Mouse (Mus musculus): ENCODE data around the gene Hnrnpu. TPM values are rescaled to one million over a fixed set of nuclear protein-coding genes. Genes with fewer than 3 reads are reported as not detected.
A peak's percentile ranks its signal among the peaks of the same experiment; 100 is the strongest.
"Not testable (repeated sequence)": the region's sequence is repeated elsewhere in the genome, so short reads cannot be mapped to it uniquely, and the experiment has no call there.

The Hnrnpu gene
- 100 to 1,000 TPM; 475 to 530 TPM for total RNA-seq (2021)
- long read RNA-seq, experiment 1, full-length matches to known transcripts, result 175 of 198 reads
- long read RNA-seq, experiment 1, partial matches to known transcripts, result 10 of 198 reads
- long read RNA-seq, experiment 1, other reads (novel, unspliced or antisense), result 13 of 198 reads
- long read RNA-seq, experiment 2, full-length matches to known transcripts, result 815 of 917 reads
- long read RNA-seq, experiment 2, partial matches to known transcripts, result 29 of 917 reads
- long read RNA-seq, experiment 2, other reads (novel, unspliced or antisense), result 73 of 917 reads

- peak; percentile 92 to 95 for DNase-seq (ENCODE audit: low spot score in 2 of 2)
These were observed at the start of gene Hnrnpu for GRCm38 (mm10) chr1:178337551-178338317. Hnrnpu (minus strand) TSS chr1:178337797.

DNA sequence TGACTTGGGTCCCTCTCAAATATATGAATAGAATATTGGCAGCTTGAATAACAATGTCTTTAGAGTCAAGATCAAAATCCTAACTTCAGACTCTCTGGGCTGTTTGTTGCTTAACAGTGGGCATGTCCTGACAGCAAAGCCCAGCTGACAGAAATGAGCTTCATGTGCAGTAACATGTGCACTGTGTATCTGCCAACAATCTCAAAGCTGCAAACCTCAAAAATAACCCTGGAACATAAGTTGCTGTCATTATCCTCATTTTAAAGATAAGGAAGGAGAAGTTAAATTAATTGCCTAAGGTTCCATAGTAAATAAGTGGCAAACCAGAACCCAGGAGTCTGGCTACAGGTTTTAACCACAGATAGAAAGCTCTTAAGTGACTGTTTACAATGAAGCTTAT is 44.6 kb upstream of the Hnrnpu start:
- DNase-seq (ENCODE audit: low spot score in 2 of 2), result no peak

GRCm38 (mm10) chr1:178379224-178379623 is 41.6 kb upstream of the Hnrnpu start:
- DNase-seq (ENCODE audit: low spot score in 2 of 2), result no peak

DNA sequence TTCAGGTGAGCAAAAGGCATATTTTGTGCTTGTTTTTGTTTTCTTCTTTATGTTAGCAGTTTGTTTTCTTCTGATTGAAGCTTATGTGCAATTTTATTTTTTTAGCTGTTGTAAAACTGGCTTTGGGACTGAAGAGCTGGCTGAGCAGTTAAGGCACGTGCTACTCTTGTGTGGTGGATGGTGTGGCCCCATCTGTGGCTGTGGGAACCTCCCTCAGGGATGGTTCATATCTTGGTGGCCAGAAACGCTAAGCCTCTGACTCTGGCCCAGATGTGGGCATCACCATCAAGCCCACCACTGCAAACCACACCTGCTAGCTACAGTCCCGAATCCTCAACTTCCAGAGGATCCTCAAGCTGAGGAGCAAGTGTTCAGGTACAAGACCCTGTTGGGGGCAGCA is 40.5 kb upstream of the Hnrnpu start:
- DNase-seq (ENCODE audit: low spot score in 2 of 2), result no peak

DNA sequence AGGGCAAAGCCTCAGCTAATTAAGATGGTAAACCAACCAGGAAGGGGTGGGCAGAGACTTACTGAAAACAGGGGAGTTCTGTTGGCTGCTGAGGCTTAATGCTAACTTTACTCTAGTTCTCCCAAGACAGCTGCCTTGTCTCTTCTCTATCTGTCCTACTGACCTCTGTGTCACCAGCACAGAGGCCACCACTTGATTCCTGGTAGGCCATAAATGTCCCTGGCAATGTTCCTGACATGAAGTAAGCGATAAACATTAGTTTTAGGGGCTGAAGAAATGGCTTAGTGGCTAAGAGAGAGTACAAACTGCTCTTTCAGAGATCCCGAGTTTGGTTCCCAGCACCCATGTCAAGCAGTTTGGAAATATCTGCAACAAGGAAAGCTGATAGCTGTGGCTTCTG is 39.3 kb upstream of the Hnrnpu start:
- DNase-seq (ENCODE audit: low spot score in 2 of 2), result no peak

GRCm38 (mm10) chr1:178376061-178376460 is 38.5 kb upstream of the Hnrnpu start:
- DNase-seq (ENCODE audit: low spot score in 2 of 2), result no peak

GRCm38 (mm10) chr1:178375381-178375780 is 37.8 kb upstream of the Hnrnpu start:
- DNase-seq (ENCODE audit: low spot score in 2 of 2), result no peak

GRCm38 (mm10) chr1:178372681-178373080 is 35.1 kb upstream of the Hnrnpu start:
- no peak for DNase-seq (ENCODE audit: low spot score in 2 of 2)

DNA sequence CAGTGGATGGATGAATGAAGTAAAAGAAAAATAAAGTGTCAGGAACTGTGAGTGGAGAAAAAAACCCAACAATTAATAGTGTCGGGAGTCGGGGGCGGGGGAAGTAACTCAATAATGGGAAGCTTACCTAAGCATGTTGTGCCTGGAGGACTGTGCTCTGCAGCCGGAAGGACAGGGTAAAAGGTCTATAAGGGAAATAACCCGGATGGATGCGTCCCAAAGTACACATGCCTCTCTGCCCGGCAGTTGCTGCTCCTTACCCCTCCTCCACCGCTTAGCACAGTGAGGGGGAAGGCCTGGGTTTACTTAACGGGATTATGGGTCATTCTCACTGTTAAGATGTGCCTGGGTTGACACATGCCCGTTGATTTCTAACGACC is 31.7 kb upstream of the Hnrnpu start:
- DNase-seq (ENCODE audit: low spot score in 2 of 2), result peak in 1 of 2 experiments; percentile 29

DNA sequence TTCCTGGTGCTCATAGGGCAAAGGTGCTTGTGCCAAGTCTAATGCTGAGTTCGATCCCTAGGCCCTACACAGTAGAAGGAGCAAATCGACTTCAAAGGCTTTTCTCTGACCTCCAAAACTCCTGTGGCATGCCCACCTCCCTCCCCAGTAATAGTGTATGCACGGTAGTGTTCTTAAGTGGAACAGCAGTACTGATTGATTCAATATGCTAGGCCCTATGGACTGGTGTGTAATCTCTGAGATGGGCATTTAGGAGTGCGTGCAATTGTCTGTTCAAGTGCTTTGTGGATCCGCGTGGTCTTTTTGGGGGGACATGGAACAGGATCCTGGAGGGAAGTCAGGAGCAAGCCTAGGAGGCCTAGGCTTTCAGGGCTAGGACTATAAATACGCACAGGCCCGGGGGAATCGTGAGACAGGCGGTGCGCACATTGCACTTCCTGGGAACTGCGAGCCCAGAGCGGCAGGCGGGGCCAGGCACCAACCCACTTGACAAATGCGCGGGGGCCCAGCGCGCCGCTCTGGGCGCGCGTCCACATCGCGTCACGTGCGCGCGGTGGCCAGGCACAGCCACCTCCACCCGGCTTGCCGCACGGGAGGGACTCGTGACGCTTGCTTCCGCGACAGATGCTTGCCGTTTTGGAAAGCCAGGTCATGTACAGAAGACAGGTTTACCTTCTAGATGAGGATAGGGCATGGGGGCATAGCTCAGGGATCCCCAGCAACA is 31.1 kb upstream of the Hnrnpu start:
- DNase-seq (ENCODE audit: low spot score in 2 of 2), result peak; percentile 76 to 79

DNA sequence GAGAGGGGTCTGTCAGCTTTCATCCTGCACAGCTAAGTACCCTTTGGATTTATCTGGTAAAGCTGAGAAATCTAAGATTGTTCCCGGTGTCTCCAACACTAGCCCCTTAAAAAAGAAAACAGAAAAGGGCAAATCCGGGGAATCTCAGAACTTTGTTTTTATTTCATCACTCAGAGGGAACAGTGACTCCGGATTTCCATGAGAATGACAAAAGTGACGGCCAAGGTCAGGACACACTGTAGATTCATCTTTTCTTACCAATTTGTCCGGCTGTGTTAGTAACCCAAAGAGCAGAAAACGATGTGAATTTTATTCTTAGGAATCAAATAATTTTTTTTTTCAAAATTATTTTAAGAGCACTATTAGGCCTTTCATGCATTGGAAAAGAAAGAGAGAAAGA is 30.5 kb upstream of the Hnrnpu start:
- DNase-seq (ENCODE audit: low spot score in 2 of 2), result no peak

DNA sequence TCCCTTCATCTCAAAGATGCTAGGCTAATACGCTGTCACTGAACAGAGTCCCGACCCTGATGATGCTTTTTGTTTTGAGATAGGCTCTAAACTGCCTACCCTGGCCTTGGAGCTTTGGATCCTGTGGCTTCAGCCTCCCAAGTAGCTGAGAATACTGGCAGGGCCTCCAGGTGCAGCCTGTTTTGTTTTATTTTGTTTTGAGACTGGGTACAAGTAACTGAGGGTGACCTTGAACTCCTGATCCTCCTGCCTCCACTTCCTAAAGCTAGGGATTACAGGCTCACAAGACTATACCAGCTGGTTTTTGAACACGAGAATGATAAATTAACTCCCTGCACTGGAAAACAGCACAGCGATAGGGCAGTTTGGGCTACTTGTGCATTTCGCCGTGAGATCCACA is 27.6 kb upstream of the Hnrnpu start:
- DNase-seq (ENCODE audit: low spot score in 2 of 2), result no peak

DNA sequence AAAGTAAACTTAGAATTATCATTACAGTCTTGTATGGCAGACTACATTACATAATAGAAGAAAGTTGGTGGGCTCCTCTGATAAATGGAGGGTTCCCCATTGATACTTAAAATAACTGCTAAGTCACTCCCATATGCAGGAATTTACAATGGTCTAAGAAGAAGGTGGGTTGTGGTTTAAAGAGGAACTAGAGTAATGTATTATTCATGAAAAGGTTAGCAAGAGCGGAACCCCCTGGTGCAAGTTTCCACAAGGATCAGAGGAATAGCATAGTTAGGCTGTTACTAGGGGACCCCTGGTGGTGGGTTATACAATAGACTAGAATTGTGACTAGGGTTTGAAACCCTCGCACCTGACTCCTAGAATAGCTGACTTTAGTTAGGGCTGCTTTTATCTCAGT is 23.1 kb upstream of the Hnrnpu start:
- no peak for DNase-seq (ENCODE audit: low spot score in 2 of 2)

DNA sequence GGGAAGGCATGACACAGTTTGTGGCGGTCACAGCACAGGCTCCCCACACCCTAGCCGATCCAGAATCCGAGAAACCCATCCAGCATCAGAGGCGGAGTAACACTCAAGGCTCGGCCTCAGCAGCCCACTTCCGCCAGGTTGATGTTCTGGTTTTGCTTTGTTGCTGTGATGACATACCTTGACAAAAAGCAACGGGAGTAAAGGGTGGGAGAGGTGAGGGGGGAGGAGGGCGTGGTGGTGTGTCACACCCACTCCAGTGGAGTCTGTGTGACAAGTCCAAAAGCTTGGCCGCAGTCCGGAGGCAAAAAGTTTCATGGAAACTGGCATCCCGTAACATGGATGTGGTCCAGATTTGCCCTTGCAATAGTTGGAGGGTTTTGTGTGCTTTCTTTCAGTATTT is 22.7 kb upstream of the Hnrnpu start:
- DNase-seq (ENCODE audit: low spot score in 2 of 2), result no peak

- no peak for DNase-seq (ENCODE audit: low spot score in 2 of 2)
These were observed 20.4 kb upstream of the Hnrnpu start for GRCm38 (mm10) chr1:178357776-178358710.

- DNase-seq (ENCODE audit: low spot score in 2 of 2), result no peak
These were observed 17.0 kb upstream of the Hnrnpu start for GRCm38 (mm10) chr1:178354576-178354975.

GRCm38 (mm10) chr1:178351643-178352042 is 14.0 kb upstream of the Hnrnpu start:
- DNase-seq (ENCODE audit: low spot score in 2 of 2), result no peak

DNA sequence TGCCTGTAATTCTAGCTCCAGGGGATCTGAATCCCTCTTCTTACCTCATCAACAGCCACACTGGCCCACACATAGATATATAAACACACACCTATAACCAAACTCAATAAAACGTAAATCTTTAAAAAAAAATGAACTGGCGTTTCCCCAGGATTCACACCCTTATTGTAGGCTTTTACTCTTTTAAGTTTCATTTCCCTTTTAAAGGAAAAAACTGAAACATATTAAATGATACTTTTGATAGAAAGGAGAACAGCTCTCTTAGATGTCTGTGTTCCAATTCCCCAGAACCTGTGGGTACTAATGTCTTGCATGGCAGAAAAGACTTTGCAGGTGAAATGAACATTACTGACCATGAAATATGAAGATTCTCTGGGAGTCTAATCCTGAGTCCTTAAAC is 13.2 kb upstream of the Hnrnpu start:
- no peak for DNase-seq (ENCODE audit: low spot score in 2 of 2)

- not testable (repeated sequence) for DNase-seq (ENCODE audit: low spot score in 2 of 2)
These were observed 6.6 kb upstream of the Hnrnpu start for GRCm38 (mm10) chr1:178344071-178344805.

- no peak for DNase-seq (ENCODE audit: low spot score in 2 of 2)
These were observed 5.0 kb upstream of the Hnrnpu start for GRCm38 (mm10) chr1:178342612-178343011.

Data from adrenal gland, postnatal 4 days (tissue).